7 mouse cellular contexts compared by ENCODE assay signal in genomic region chr5:113323784-113324638, GRCm38 (mm10). TPM values are rescaled to one million over a fixed set of nuclear protein-coding genes. Genes with fewer than 3 reads are reported as not detected.
DNase-seq lines count a peak whose midpoint lies in the region; ATAC-seq and TF ChIP-seq lines count a peak whose summit lies in the region.

No protein-coding gene starts in this region.

- DNase-seq in urinary bladder, postnatal 25 days (ENCODE audit: low spot score) = peak; percentile 38
- no peak for DNase-seq in urinary bladder, postnatal 10 days (ENCODE audit: low spot score)
- DNase-seq in lung, embryonic 14.5 days = peak; percentile 28
- DNase-seq in ovary, adult 18-20 months (ENCODE audit: low spot score) = no peak

- 3% methylated on average over 38 of the region's 38 CpGs for WGBS in forebrain, embryonic 13.5 days
- 4% methylated on average over 38 of the region's 38 CpGs for WGBS in hindbrain, embryonic 13.5 days
- WGBS in lung, embryonic 14.5 days = 4% methylated on average over 38 of the region's 38 CpGs
- 5% methylated on average over 38 of the region's 38 CpGs for WGBS in stomach, embryonic 15.5 days

- H3K4me1 ChIP-seq in forebrain, embryonic 13.5 days = peaks cover 9% of the 10 kb centered on the region
- H3K4me1 ChIP-seq in hindbrain, embryonic 13.5 days (replicated peaks) = peaks cover 10% of the 10 kb centered on the region
- no peaks in the 10 kb centered on the region for H3K4me1 ChIP-seq in lung, embryonic 14.5 days (ENCODE audit: insufficient read depth)
- peaks cover 8% of the 10 kb centered on the region for H3K4me1 ChIP-seq in stomach, embryonic 15.5 days

- peak overlapping the region; percentile 62 for H3K4me2 ChIP-seq in forebrain, embryonic 13.5 days
- peak overlapping the region; percentile 58 for H3K4me2 ChIP-seq in hindbrain, embryonic 13.5 days
- H3K4me2 ChIP-seq in lung, embryonic 14.5 days = peak overlapping the region; percentile 59
- H3K4me2 ChIP-seq in stomach, embryonic 15.5 days = peak overlapping the region; percentile 72

- no peak for TF ChIP-seq CTCF in lung, embryonic 14.5 days (IDR thresholded peaks at IDR 0.05; ENCODE audit: low read depth)

- no peaks in the 10 kb centered on the region for H3K36me3 ChIP-seq in forebrain, embryonic 13.5 days (ENCODE audit: poor library complexity, severe bottlenecking)
- H3K36me3 ChIP-seq in hindbrain, embryonic 13.5 days = no peaks in the 10 kb centered on the region
- no peaks in the 10 kb centered on the region for H3K36me3 ChIP-seq in lung, embryonic 14.5 days (ENCODE audit: insufficient read depth)
- no peaks in the 10 kb centered on the region for H3K36me3 ChIP-seq in stomach, embryonic 15.5 days

- peak; percentile 8; the same call in 1 of the 2 replicates for ATAC-seq in forebrain, embryonic 13.5 days
- no peak for ATAC-seq in hindbrain, embryonic 13.5 days (ENCODE audit: low FRiP score)
- no peak for ATAC-seq in lung, embryonic 14.5 days (ENCODE audit: insufficient read depth)
- ATAC-seq in stomach, embryonic 15.5 days (ENCODE audit: insufficient read depth, low FRiP score, low read depth) = 0 out of 2 replicates have a peak, but pooled peaks have one; percentile 27

- H3K27ac ChIP-seq in forebrain, embryonic 13.5 days = no peak overlapping the region
- no peak overlapping the region for H3K27ac ChIP-seq in hindbrain, embryonic 13.5 days
- H3K27ac ChIP-seq in lung, embryonic 14.5 days (ENCODE audit: low read depth) = no peak overlapping the region
- H3K27ac ChIP-seq in stomach, embryonic 15.5 days = no peak overlapping the region

- peak overlapping the region; percentile 36 for H3K9ac ChIP-seq in forebrain, embryonic 13.5 days
- peak overlapping the region; percentile 60 for H3K9ac ChIP-seq in hindbrain, embryonic 13.5 days
- H3K9ac ChIP-seq in lung, embryonic 14.5 days = peak overlapping the region; percentile 25; the same call in 1 of the 2 replicates
- no peak overlapping the region for H3K9ac ChIP-seq in stomach, embryonic 15.5 days

- H3K27me3 ChIP-seq in forebrain, embryonic 13.5 days = peaks cover 44% of the 10 kb centered on the region
- H3K27me3 ChIP-seq in hindbrain, embryonic 13.5 days = peaks cover 42% of the 10 kb centered on the region
- H3K27me3 ChIP-seq in lung, embryonic 14.5 days (ENCODE audit: insufficient read depth, low read length) = peaks cover 25% of the 10 kb centered on the region
- H3K27me3 ChIP-seq in stomach, embryonic 15.5 days (replicated peaks) = peaks cover 12% of the 10 kb centered on the region; the same call in 1 of the 2 replicates

- peaks cover 14% of the 10 kb centered on the region for H3K9me3 ChIP-seq in forebrain, embryonic 13.5 days (replicated peaks)
- H3K9me3 ChIP-seq in hindbrain, embryonic 13.5 days = peaks cover 16% of the 10 kb centered on the region
- no peaks in the 10 kb centered on the region for H3K9me3 ChIP-seq in lung, embryonic 14.5 days (ENCODE audit: low read depth, low read length)
- no peaks in the 10 kb centered on the region for H3K9me3 ChIP-seq in stomach, embryonic 15.5 days

- H3K4me3 ChIP-seq in forebrain, embryonic 13.5 days = peak overlapping the region; percentile 31
- H3K4me3 ChIP-seq in hindbrain, embryonic 13.5 days = peak overlapping the region; percentile 32
- H3K4me3 ChIP-seq in lung, embryonic 14.5 days (ENCODE audit: low read depth, low read length) = peak overlapping the region; percentile 25
- H3K4me3 ChIP-seq in stomach, embryonic 15.5 days (replicated peaks) = peak overlapping the region; percentile 36

RNA-seq across cellular contexts. Expression of gene Sgsm1, which starts 13.4 kb away (rescaled TPM):
- 9.8 and 11.9 TPM in 2 replicates for polyA plus RNA-seq in forebrain, embryonic 13.5 days (2015; fragmentation: Nextera tagmentation; extraction: Ambion mirVana)
- 14.2 and 14.5 TPM in 2 replicates for polyA plus RNA-seq in hindbrain, embryonic 13.5 days (2015; fragmentation: Nextera tagmentation; extraction: Ambion mirVana)
- polyA plus RNA-seq in lung, embryonic 14.5 days (2014; fragmentation: Nextera tagmentation; extraction: Ambion mirVana) = 3.8 and 5.2 TPM in 2 replicates
- 6.9 and 8.8 TPM in 2 replicates for polyA plus RNA-seq in stomach, embryonic 15.5 days (2015; fragmentation: Nextera tagmentation; extraction: Ambion mirVana)

RNA-seq across cellular contexts. Expression of gene Aym1, which starts 33.1 kb away (rescaled TPM):
- not detected in 2 replicates for polyA plus RNA-seq in forebrain, embryonic 13.5 days (2015; fragmentation: Nextera tagmentation; extraction: Ambion mirVana)
- not detected in 2 replicates for polyA plus RNA-seq in hindbrain, embryonic 13.5 days (2015; fragmentation: Nextera tagmentation; extraction: Ambion mirVana)
- not detected in 2 replicates for polyA plus RNA-seq in lung, embryonic 14.5 days (2014; fragmentation: Nextera tagmentation; extraction: Ambion mirVana)
- not detected in 2 replicates for polyA plus RNA-seq in stomach, embryonic 15.5 days (2015; fragmentation: Nextera tagmentation; extraction: Ambion mirVana)

Comparison
In these comparisons a context has a peak if more than half of its experiments do, and no peak if none do; other contexts are left out.
1. DNase-seq: peak in urinary bladder, postnatal 25 days (single experiment) and lung, embryonic 14.5 days (single experiment); none in urinary bladder, postnatal 10 days (single experiment) and ovary, adult 18-20 months (single experiment).
2. ATAC-seq: peak in forebrain, embryonic 13.5 days (single experiment) and stomach, embryonic 15.5 days (single experiment); none in hindbrain, embryonic 13.5 days (single experiment) and lung, embryonic 14.5 days (single experiment).
3. Peak in every context shown above with its lines, with median percentiles within 50 percentile points of each other: H3K4me2 ChIP-seq and H3K4me3 ChIP-seq.